Mouse (Mus musculus) megakaryocyte, embryonic 14.5 days (primary cell): ENCODE data around the gene Olfr788.

Source experiments
- FLI1 ChIP-seq: IDR thresholded peaks from 2 replicates; pipeline ENCODE4 v1.6.1; 2012; ENCODE audit warnings: low read length, inconsistent platforms, mixed read lengths
- GATA1 ChIP-seq: IDR thresholded peaks from 3 replicates; pipeline ENCODE4 v1.6.1; 2012; ENCODE audit warnings: mixed read lengths, low read length, inconsistent platforms, borderline replicate concordance

DNA sequence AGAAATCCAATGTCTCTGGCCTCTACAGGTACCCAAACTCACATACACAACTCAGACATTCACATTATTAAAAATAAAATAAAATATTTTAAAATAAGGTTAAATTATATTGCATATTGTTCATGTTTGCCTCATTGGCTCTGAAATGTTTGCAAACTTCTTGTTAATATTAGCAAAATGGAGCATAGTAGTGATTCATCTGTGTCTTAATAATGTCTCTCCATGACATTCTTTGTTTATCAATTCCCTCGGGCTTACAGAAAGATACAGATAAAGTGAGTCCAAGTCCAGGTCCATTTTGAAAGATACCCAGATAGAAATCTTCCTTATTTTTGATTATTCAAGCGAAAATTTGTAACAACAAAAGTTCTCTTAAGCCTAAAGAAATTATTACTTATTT is 13.7 kb downstream of the Olfr788 start, which contains the start of gene Olfr789:
- TF ChIP-seq GATA1 (no peak), FLI1 (no peak)
